Mouse (Mus musculus) testis, postnatal 14 days (tissue): Measurements from ENCODE around the gene Isg15.

Source experiments
- DNase-seq: peaks from one replicate; pipeline ENCODE4 v3.0.0; 2021; ENCODE audit warnings: low spot score

Isg15 gene

GRCm38 (mm10) chr4:156200623-156201475 lies at the start of gene Isg15:
TSS of gene Isg15 (minus strand) at chr4:156200818.
- no peak for DNase-seq

GRCm38 (mm10) chr4:156249567-156249966 lies 48.9 kb upstream of the Isg15 start:
- no peak for DNase-seq

- DNase-seq = no peak
Observed at GRCm38 (mm10) chr4:156236651-156237447, 36.2 kb upstream of the Isg15 start.

GRCm38 (mm10) chr4:156235808-156236533 lies 35.4 kb upstream of the Isg15 start, which contains the start of gene Noc2l:
TSS of gene Noc2l (plus strand) at chr4:156236010.
- peak; percentile 92 for DNase-seq

GRCm38 (mm10) chr4:156235360-156235770 lies 34.7 kb upstream of the Isg15 start:
- no peak for DNase-seq

GRCm38 (mm10) chr4:156234701-156235213 lies 34.1 kb upstream of the Isg15 start, which contains the start of gene Plekhn1:
TSS of gene Plekhn1 (minus strand) at chr4:156234857.
- DNase-seq = peak; percentile 83

- no peak for DNase-seq
Observed at GRCm38 (mm10) chr4:156234021-156234501, 33.4 kb upstream of the Isg15 start.

- DNase-seq = no peak
Observed at GRCm38 (mm10) chr4:156228393-156229024, 27.9 kb upstream of the Isg15 start.

- no peak for DNase-seq
Observed at GRCm38 (mm10) chr4:156227752-156228392, 27.3 kb upstream of the Isg15 start.

- no peak for DNase-seq
Observed at GRCm38 (mm10) chr4:156224276-156224675, 23.7 kb upstream of the Isg15 start.

GRCm38 (mm10) chr4:156219936-156220335 lies 19.3 kb upstream of the Isg15 start:
- DNase-seq = no peak

GRCm38 (mm10) chr4:156217838-156218237 lies 17.2 kb upstream of the Isg15 start:
- no peak for DNase-seq

GRCm38 (mm10) chr4:156217022-156217669 lies 16.5 kb upstream of the Isg15 start:
- no peak for DNase-seq

- DNase-seq = no peak
Observed at GRCm38 (mm10) chr4:156216196-156216595, 15.6 kb upstream of the Isg15 start.

GRCm38 (mm10) chr4:156215649-156216048 lies 15.0 kb upstream of the Isg15 start, which contains the start of gene Perm1:
TSS of gene Perm1 (plus strand) at chr4:156215868.
- no peak for DNase-seq

- no peak for DNase-seq
Observed at GRCm38 (mm10) chr4:156213134-156213533, 12.5 kb upstream of the Isg15 start.

GRCm38 (mm10) chr4:156209963-156210635 lies 9.5 kb upstream of the Isg15 start:
- DNase-seq = no peak

GRCm38 (mm10) chr4:156208872-156209271 lies 8.3 kb upstream of the Isg15 start:
- DNase-seq = no peak

GRCm38 (mm10) chr4:156203413-156204131 lies 3.0 kb upstream of the Isg15 start:
- no peak for DNase-seq
